In the genomic region with DNA sequence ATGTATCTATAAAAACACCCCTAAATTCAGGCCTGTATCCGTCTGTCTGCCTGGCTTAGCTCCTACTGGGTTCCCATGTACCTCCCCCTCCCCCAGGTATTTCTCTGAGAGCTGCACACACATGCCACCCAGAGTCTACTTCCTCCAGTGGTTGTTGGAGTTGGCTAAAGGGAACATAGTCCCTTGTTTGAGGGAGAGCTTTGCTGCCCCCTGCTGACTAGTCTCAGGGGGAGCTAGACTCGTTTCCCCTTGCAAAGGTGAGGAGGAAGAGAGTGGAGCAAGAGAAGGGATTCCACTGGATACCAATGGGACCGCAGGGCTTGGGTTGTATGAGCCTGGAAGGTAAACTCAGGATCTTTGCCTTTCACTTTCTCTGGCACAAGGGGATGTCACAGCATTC, we compare ENCODE assay signal across 9 mouse cellular contexts. TPM values are rescaled to one million over a fixed set of nuclear protein-coding genes. Genes with fewer than 3 reads are reported as not detected.
A peak's percentile ranks its signal among the peaks of the same experiment; 100 is the strongest.
DNase-seq lines count a peak whose midpoint lies in the region; TF ChIP-seq lines count a peak whose summit lies in the region.
"Had no signal": no experiment of that assay in that cellular context is flagged by ENCODE, and none has a peak within 500 bp of the region (broad histone marks: within the 10 kb centered on the region; RNA-seq: fewer than 3 reads in every experiment).

No protein-coding gene starts in this region.

- H3K4me1 ChIP-seq in lung, adult 2 months (ENCODE audit: control insufficient read depth, insufficient read depth, low read length): no peaks in the 10 kb centered on the region

- TF ChIP-seq POLR2A in lung, adult 2 months (IDR thresholded peaks at IDR 0.05; ENCODE audit: borderline replicate concordance, extremely low read depth, low read depth, low read length): no peak

- H3K4me3 ChIP-seq in lung, adult 2 months (replicated peaks; ENCODE audit: extremely low read depth, low read depth, low read length): no peak overlapping the region
- H3K4me3 ChIP-seq: erythroblast, embryonic 14.5 days had no signal

- DNase-seq in CD4-positive helper T cell, adult 2 months (ENCODE audit: low read depth, low spot score): peak; percentile 15
- peak; percentile 63 for DNase-seq in adrenal gland, adult 8-10 months
- peak; percentile 82 for DNase-seq in embryo, embryonic 10.5 days (ENCODE audit: low spot score)
- peak; percentile 48 for DNase-seq in heart, adult 8-10 months (ENCODE audit: low spot score)
- peak; percentile 81 to 84 for DNase-seq in kidney, postnatal 4 days
- peak; percentile 37 for DNase-seq in lung, adult 2 months
- peak; percentile 84 for DNase-seq in retina, embryonic 14.5 days (ENCODE audit: low spot score)
- peak; percentile 35 for DNase-seq in urinary bladder, adult 2 months (ENCODE audit: low spot score)

- TF ChIP-seq CTCF in lung, adult 2 months (IDR thresholded peaks at IDR 0.05; ENCODE audit: insufficient read depth, low read length): peak; percentile 63

- WGBS in lung, adult 2 months: 14% methylated on average over 3 of the region's 3 CpGs

RNA-seq across cellular contexts. Expression of gene Hmx1, which starts 40.1 kb away (rescaled TPM):
- total RNA-seq in adrenal gland, adult 8-10 months (2022): not detected
- not detected for total RNA-seq in heart, adult 8-10 months (2022)
- not detected in 2 replicates for polyA plus RNA-seq in lung, adult 2 months (2012; rRNA removed)
- polyA plus RNA-seq in urinary bladder, adult 2 months (2012; rRNA removed): 0.04 TPM in 1 of 2 replicates, not detected in the other
- polyA plus RNA-seq: erythroblast, embryonic 14.5 days had no signal

Comparison
In these comparisons a context has a peak if more than half of its experiments do, and no peak if none do; other contexts are left out.
1. DNase-seq: peak in every context shown above with its lines; median percentile 84 in retina, embryonic 14.5 days; 82 in kidney, postnatal 4 days; 82 in embryo, embryonic 10.5 days; 63 in adrenal gland, adult 8-10 months; 48 in heart, adult 8-10 months; 37 in lung, adult 2 months; 35 in urinary bladder, adult 2 months; 15 in CD4-positive helper T cell, adult 2 months.